Mouse (Mus musculus) cortical plate, adult 2 months (tissue): Measurements from ENCODE around the gene Eml3.

Experiments
- CTCF ChIP-seq: fragments of 200-500 bp; IDR thresholded peaks from 2 replicates; pipeline ENCODE4 v1.5.1; 2011; ENCODE audit warnings: mild to moderate bottlenecking, control low read depth, low read length; ENCODE audit not compliant: insufficient read depth; ENCODE audit errors: extremely low read depth
- POLR2A ChIP-seq: fragments of 200-500 bp; IDR thresholded peaks from 2 replicates; pipeline ENCODE4 v1.6.1; 2011; ENCODE audit warnings: mild to moderate bottlenecking, low read length, control low read depth; ENCODE audit not compliant: insufficient read depth; ENCODE audit errors: extremely low read depth

GRCm38 (mm10) chr19:8946929-8947328 is 17.6 kb downstream of the Eml3 start:
- TF ChIP-seq CTCF (no peak), POLR2A (no peak)
